Mouse (Mus musculus): ENCODE measurements around the gene Magel2. TPM values are rescaled to one million over a fixed set of nuclear protein-coding genes. Genes with fewer than 3 reads are reported as not detected.

Gene Magel2
- polyA plus RNA-seq, 1 experiment from 2014 or later = 0.63 TPM

GRCm38 (mm10) chr7:62423210-62423609 lies 46.4 kb downstream of the Magel2 start:
- no peak for ATAC-seq (replicated peaks; ENCODE audit: insufficient number of reproducible peaks, insufficient read depth, low FRiP score, low read depth)

GRCm38 (mm10) chr7:62428337-62428736 lies 51.5 kb downstream of the Magel2 start:
- WGBS = 18% methylated on average over 8 of the region's 8 CpGs
- H3K36me3 ChIP-seq = no peaks in the 10 kb centered on the region
- no peak overlapping the region for H3K9ac ChIP-seq
- H3K4me1 ChIP-seq (replicated peaks) = no peaks in the 10 kb centered on the region
- H3K9me3 ChIP-seq (replicated peaks) = no peaks in the 10 kb centered on the region
- no peak for ATAC-seq (replicated peaks; ENCODE audit: insufficient number of reproducible peaks, insufficient read depth, low FRiP score, low read depth)
- no peaks in the 10 kb centered on the region; the same call in 1 of the 2 replicates for H3K27me3 ChIP-seq
- no peak overlapping the region for H3K4me3 ChIP-seq
- no peak overlapping the region for H3K27ac ChIP-seq
- no peak overlapping the region for H3K4me2 ChIP-seq

More at GRCm38 (mm10) chr7:62423210-62423609, 46.4 kb downstream of the Magel2 start:
- H3K27me3 ChIP-seq = no peaks in the 10 kb centered on the region; the same call in 1 of the 2 replicates
- H3K9me3 ChIP-seq (replicated peaks) = no peaks in the 10 kb centered on the region; the same call in 1 of the 2 replicates
- H3K9ac ChIP-seq = no peak overlapping the region
- H3K36me3 ChIP-seq = no peaks in the 10 kb centered on the region
- no peak overlapping the region for H3K4me2 ChIP-seq
- no peak overlapping the region for H3K4me3 ChIP-seq
- 43% methylated on average over 4 of the region's 4 CpGs for WGBS
- peaks cover 5% of the 10 kb centered on the region for H3K4me1 ChIP-seq (replicated peaks)
- no peak overlapping the region for H3K27ac ChIP-seq

Other genes with a start within 250 kb of the Magel2 start
- gene Ndn, start 30.4 kb upstream of the Magel2 start, polyA plus RNA-seq (2015; fragmentation: Nextera tagmentation; extraction: Ambion mirVana) = 45.8 and 63.8 TPM in 2 replicates
- gene Mkrn3, start 43.1 kb downstream of the Magel2 start, polyA plus RNA-seq (2015; fragmentation: Nextera tagmentation; extraction: Ambion mirVana) = 2.5 and 3.2 TPM in 2 replicates
- gene Peg12, start 87.5 kb downstream of the Magel2 start, polyA plus RNA-seq (2015; fragmentation: Nextera tagmentation; extraction: Ambion mirVana) = 6.3 and 9.2 TPM in 2 replicates

All from heart, embryonic 15.5 days (tissue).